Mouse (Mus musculus): ENCODE measurements around the gene Ano8. TPM values are rescaled to one million over a fixed set of nuclear protein-coding genes. Genes with fewer than 3 reads are reported as not detected.

The Ano8 gene
- polyA plus RNA-seq, 1 experiment from 2014 or later: 6.8 TPM

GRCm38 (mm10) chr8:71495811-71496210 is 10.0 kb upstream of the Ano8 start:
- 95% methylated on average over 5 of the region's 5 CpGs for WGBS
- DNase-seq (ENCODE audit: low spot score): no peak
- no peaks in the 10 kb centered on the region for H3K27me3 ChIP-seq (ENCODE audit: insufficient read depth, poor library complexity, severe bottlenecking)
- no peaks in the 10 kb centered on the region for H3K9me3 ChIP-seq
- H3K27ac ChIP-seq: 0 out of 2 replicates have a peak overlapping the region, but pooled peaks have one; percentile 56
- no peak overlapping the region for H3K4me3 ChIP-seq
- peaks cover 40% of the 10 kb centered on the region for H3K36me3 ChIP-seq
- peaks cover 36% of the 10 kb centered on the region for H3K4me1 ChIP-seq (replicated peaks)

- peaks cover 48% of the 10 kb centered on the region for H3K36me3 ChIP-seq
- peaks cover 39% of the 10 kb centered on the region for H3K4me1 ChIP-seq (replicated peaks)
- 0 out of 2 replicates have a peak overlapping the region, but pooled peaks have one; percentile 2 for H3K27ac ChIP-seq
- peak; percentile 80 for DNase-seq (ENCODE audit: low spot score)
- no peaks in the 10 kb centered on the region for H3K27me3 ChIP-seq (ENCODE audit: insufficient read depth, poor library complexity, severe bottlenecking)
- no peaks in the 10 kb centered on the region for H3K9me3 ChIP-seq
- 30% methylated on average over 16 of the region's 16 CpGs for WGBS
- no peak overlapping the region for H3K4me3 ChIP-seq
Measured at GRCm38 (mm10) chr8:71495039-71495438, 9.3 kb upstream of the Ano8 start.

- Histone ChIP-seq H3K27me3 (ENCODE audit: insufficient read depth, poor library complexity, severe bottlenecking) (0 out of 2 replicates have a peak, but pooled peaks cover 4% of the 10 kb centered on the region), H3K27ac (peak overlapping the region; percentile 91), H3K36me3 (peaks cover 50% of the 10 kb centered on the region), H3K9me3 (no peaks in the 10 kb centered on the region), H3K4me1 (replicated peaks) (peaks cover 51% of the 10 kb centered on the region), H3K4me3 (peak overlapping the region; percentile 96)
- DNase-seq (ENCODE audit: low spot score): peak; percentile 89
- WGBS: 0% methylated on average over 22 of the region's 22 CpGs
Measured at GRCm38 (mm10) chr8:71488454-71488853, 2.7 kb upstream of the Ano8 start.

GRCm38 (mm10) chr8:71487691-71488445 is 2.1 kb upstream of the Ano8 start, which contains the start of gene Gtpbp3:
Gtpbp3 (plus strand) TSS chr8:71488103.
- peak within 1 kb of the TSS; percentile 96 for H3K4me3 ChIP-seq
- H3K27ac ChIP-seq: peak within 1 kb of the TSS; percentile 91
- H3K36me3 ChIP-seq: peaks cover 51% of the 10 kb centered on the region
- 0 out of 2 replicates have a peak, but pooled peaks cover 4% of the 10 kb centered on the region for H3K27me3 ChIP-seq (ENCODE audit: insufficient read depth, poor library complexity, severe bottlenecking)
- H3K9me3 ChIP-seq: no peaks in the 10 kb centered on the region
- peaks cover 54% of the 10 kb centered on the region for H3K4me1 ChIP-seq (replicated peaks)
- under 1% methylated on average over 33 of the region's 33 CpGs for WGBS
- DNase-seq (ENCODE audit: low spot score): peak; percentile 83

GRCm38 (mm10) chr8:71486136-71486529 is 370 bp upstream of the Ano8 start:
- no peaks in the 10 kb centered on the region for H3K9me3 ChIP-seq
- H3K4me3 ChIP-seq: peak overlapping the region; percentile 97
- peaks cover 17% of the 10 kb centered on the region for H3K27me3 ChIP-seq (ENCODE audit: insufficient read depth, poor library complexity, severe bottlenecking)
- H3K4me1 ChIP-seq (replicated peaks): peaks cover 66% of the 10 kb centered on the region
- peak overlapping the region; percentile 99 for H3K27ac ChIP-seq
- peaks cover 51% of the 10 kb centered on the region for H3K36me3 ChIP-seq
- DNase-seq (ENCODE audit: low spot score): no peak
- WGBS: 21% methylated on average over 7 of the region's 7 CpGs

GRCm38 (mm10) chr8:71484736-71485135 is 1.0 kb downstream of the Ano8 start:
- H3K27me3 ChIP-seq (ENCODE audit: insufficient read depth, poor library complexity, severe bottlenecking): peaks cover 26% of the 10 kb centered on the region
- no peaks in the 10 kb centered on the region for H3K9me3 ChIP-seq
- H3K27ac ChIP-seq: 0 out of 2 replicates have a peak overlapping the region, but pooled peaks have one; percentile 99
- no peak for DNase-seq (ENCODE audit: low spot score)
- peaks cover 68% of the 10 kb centered on the region for H3K4me1 ChIP-seq (replicated peaks)
- peaks cover 51% of the 10 kb centered on the region for H3K36me3 ChIP-seq
- peak overlapping the region; percentile 97 for H3K4me3 ChIP-seq
- 92% methylated on average over 19 of the region's 19 CpGs for WGBS

- H3K36me3 ChIP-seq: peaks cover 59% of the 10 kb centered on the region
- H3K27me3 ChIP-seq (ENCODE audit: insufficient read depth, poor library complexity, severe bottlenecking): peaks cover 32% of the 10 kb centered on the region
- H3K9me3 ChIP-seq: no peaks in the 10 kb centered on the region
- DNase-seq (ENCODE audit: low spot score): peak; percentile 52
- H3K4me3 ChIP-seq: 0 out of 2 replicates have a peak overlapping the region, but pooled peaks have one; percentile 97
- peaks cover 61% of the 10 kb centered on the region for H3K4me1 ChIP-seq (replicated peaks)
- WGBS: 53% methylated on average over 8 of the region's 8 CpGs
- no peak overlapping the region for H3K27ac ChIP-seq
Measured at GRCm38 (mm10) chr8:71483932-71484331, 1.8 kb downstream of the Ano8 start.

GRCm38 (mm10) chr8:71478943-71479342 is 6.8 kb downstream of the Ano8 start:
- no peak for DNase-seq (ENCODE audit: low spot score)
- Histone ChIP-seq H3K36me3 (peaks cover 80% of the 10 kb centered on the region), H3K4me3 (peak overlapping the region; percentile 16; the same call in 1 of the 2 replicates), H3K4me1 (replicated peaks) (peaks cover 61% of the 10 kb centered on the region), H3K27me3 (ENCODE audit: insufficient read depth, poor library complexity, severe bottlenecking) (peaks cover 44% of the 10 kb centered on the region), H3K9me3 (no peaks in the 10 kb centered on the region), H3K27ac (no peak overlapping the region)
- 94% methylated on average over 11 of the region's 11 CpGs for WGBS

- Histone ChIP-seq H3K27ac (peak overlapping the region; percentile 89; the same call in 1 of the 2 replicates), H3K4me3 (peak overlapping the region; percentile 65), H3K27me3 (ENCODE audit: insufficient read depth, poor library complexity, severe bottlenecking) (peaks cover 43% of the 10 kb centered on the region), H3K36me3 (peaks cover 80% of the 10 kb centered on the region), H3K9me3 (no peaks in the 10 kb centered on the region), H3K4me1 (replicated peaks) (peaks cover 54% of the 10 kb centered on the region)
- WGBS: 36% methylated on average over 14 of the region's 14 CpGs
- peak; percentile 50 for DNase-seq (ENCODE audit: low spot score)
Measured at GRCm38 (mm10) chr8:71477196-71477845, 8.4 kb downstream of the Ano8 start.

- Histone ChIP-seq H3K36me3 (peaks cover 80% of the 10 kb centered on the region), H3K4me3 (peak overlapping the region; percentile 65), H3K4me1 (replicated peaks) (peaks cover 46% of the 10 kb centered on the region), H3K27ac (peak overlapping the region; percentile 89), H3K27me3 (ENCODE audit: insufficient read depth, poor library complexity, severe bottlenecking) (peaks cover 33% of the 10 kb centered on the region), H3K9me3 (no peaks in the 10 kb centered on the region)
- WGBS: under 1% methylated on average over 120 of the region's 121 CpGs
- peak; percentile 78 for DNase-seq (ENCODE audit: low spot score)
Measured at GRCm38 (mm10) chr8:71476099-71476940, 9.4 kb downstream of the Ano8 start.

GRCm38 (mm10) chr8:71475702-71476075 is 10.1 kb downstream of the Ano8 start:
- Histone ChIP-seq H3K27ac (peak overlapping the region; percentile 89), H3K4me1 (replicated peaks) (peaks cover 42% of the 10 kb centered on the region), H3K36me3 (peaks cover 80% of the 10 kb centered on the region), H3K4me3 (peak overlapping the region; percentile 65), H3K27me3 (ENCODE audit: insufficient read depth, poor library complexity, severe bottlenecking) (peaks cover 26% of the 10 kb centered on the region), H3K9me3 (no peaks in the 10 kb centered on the region)
- DNase-seq (ENCODE audit: low spot score): no peak
- WGBS: 34% methylated on average over 4 of the region's 4 CpGs

Measured in hindbrain, embryonic 10.5 days (tissue).